Mouse (Mus musculus) intestine, embryonic 16.5 days (tissue): ENCODE measurements around the gene Pdlim5. TPM values are rescaled to one million over a fixed set of nuclear protein-coding genes. Genes with fewer than 3 reads are reported as not detected.

Source experiments
- ATAC-seq: fragments of 200-750 bp; cut with Nextera tagmentation; 2 replicates; pipeline ENCODE4 v1.8.0; 2017; ENCODE audit warnings: moderate TSS enrichment, moderate library complexity
- H3K27ac ChIP-seq: fragments of 300-500 bp; sonication (generic); 2 replicates; pipeline ENCODE4 v1.5.1; 2014; ENCODE audit warnings: mild to moderate bottlenecking, low read length
- H3K27me3 ChIP-seq: fragments of 300-500 bp; sonication (generic); replicated peaks from 2 replicates; pipeline ENCODE4 v1.6.1; 2014; ENCODE audit warnings: low read length, control low read depth, mixed read lengths; ENCODE audit not compliant: control insufficient read depth, insufficient read depth
- H3K36me3 ChIP-seq: fragments of 300-500 bp; sonication (generic); 2 replicates; pipeline ENCODE4 v1.6.1; 2014; ENCODE audit warnings: low read length, control low read depth; ENCODE audit not compliant: control insufficient read depth, insufficient read depth
- H3K4me1 ChIP-seq: fragments of 300-500 bp; sonication (generic); 2 replicates; pipeline ENCODE4 v1.6.1; 2014; ENCODE audit warnings: low read length, control low read depth, mixed read lengths; ENCODE audit not compliant: control insufficient read depth, insufficient read depth
- H3K4me2 ChIP-seq: fragments of 300-500 bp; sonication (generic); 2 replicates; pipeline ENCODE4 v1.6.1; 2014; ENCODE audit warnings: low read depth, low read length, control low read depth
- H3K4me3 ChIP-seq: fragments of 300-500 bp; sonication (generic); 2 replicates; pipeline ENCODE4 v1.5.1; 2014; ENCODE audit warnings: mild to moderate bottlenecking, low read length
- H3K9ac ChIP-seq: fragments of 300-500 bp; sonication (generic); 2 replicates; pipeline ENCODE4 v1.6.1; 2014; ENCODE audit warnings: low read depth, low read length
- H3K9me3 ChIP-seq: fragments of 300-500 bp; sonication (generic); 2 replicates; pipeline ENCODE4 v1.6.1; 2016; ENCODE audit warnings: low read length, control low read depth; ENCODE audit not compliant: control insufficient read depth
- WGBS: fragments of 180-500 bp; shearing (Covaris S2); extraction: QIAGEN DNeasy Blood & Tissue Kit; methylation state at CpG from one replicate; pipeline ENCODE4 v1.1.7; 2014; 5-methylcytosine and 5-hydroxymethylcytosine counted together
- polyA plus RNA-seq: library from polyadenylated mRNA; unstranded; fragments of >200 nt; fragmentation: Nextera tagmentation; extraction: Ambion mirVana; gene quantifications from 2 replicates; pipeline ENCODE4 v1.2.1, GENCODE M21; 2015

Gene Pdlim5
- polyA plus RNA-seq, 1 experiment from 2014 or later, result 35.7 TPM

GRCm38 (mm10) chr3:142385690-142386089 is 9.8 kb downstream of the Pdlim5 start:
- Histone ChIP-seq H3K27ac (no peak overlapping the region), H3K4me3 (no peak overlapping the region), H3K4me1 (peaks cover 9% of the 10 kb centered on the region; the same call in 1 of the 2 replicates), H3K4me2 (no peak overlapping the region), H3K9me3 (no peaks in the 10 kb centered on the region), H3K36me3 (no peaks in the 10 kb centered on the region), H3K27me3 (no peaks in the 10 kb centered on the region), H3K9ac (no peak overlapping the region)
- ATAC-seq, result peak; percentile 72
- 65% methylated on average over 2 of the region's 2 CpGs for WGBS

DNA sequence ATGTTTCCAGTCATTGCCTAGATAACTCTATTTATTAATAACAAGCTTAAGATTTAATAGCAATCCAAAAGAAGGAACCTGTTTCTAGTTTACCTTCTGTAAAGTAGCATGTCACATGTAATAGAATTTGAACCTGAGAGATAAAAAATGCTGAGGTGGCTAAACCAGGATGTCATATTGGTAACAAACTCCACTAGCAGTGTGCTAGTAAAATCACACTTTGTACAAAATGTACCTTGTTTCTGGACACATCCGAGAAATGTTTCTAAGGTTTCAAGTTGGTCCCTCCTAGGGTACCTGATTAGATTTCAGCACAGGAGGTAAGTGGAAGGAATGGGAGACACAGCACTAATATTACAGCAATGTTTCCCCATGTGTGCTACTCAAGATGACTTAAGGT is 18.9 kb downstream of the Pdlim5 start:
- Histone ChIP-seq H3K9ac (no peak overlapping the region), H3K4me1 (peaks cover 5% of the 10 kb centered on the region), H3K4me3 (no peak overlapping the region), H3K27me3 (no peaks in the 10 kb centered on the region), H3K9me3 (no peaks in the 10 kb centered on the region), H3K4me2 (no peak overlapping the region), H3K36me3 (no peaks in the 10 kb centered on the region), H3K27ac (no peak overlapping the region)
- no peak for ATAC-seq
- 81% methylated on average over 1 of the region's 1 CpGs for WGBS

GRCm38 (mm10) chr3:142375106-142375505 is 20.4 kb downstream of the Pdlim5 start:
- Histone ChIP-seq H3K9me3 (no peaks in the 10 kb centered on the region), H3K9ac (no peak overlapping the region), H3K36me3 (no peaks in the 10 kb centered on the region), H3K27ac (no peak overlapping the region), H3K4me3 (no peak overlapping the region), H3K4me1 (peaks cover 5% of the 10 kb centered on the region), H3K4me2 (no peak overlapping the region), H3K27me3 (no peaks in the 10 kb centered on the region)
- 54% methylated on average over 1 of the region's 1 CpGs for WGBS
- 0 out of 2 replicates have a peak, but pooled peaks have one; percentile 63 for ATAC-seq

DNA sequence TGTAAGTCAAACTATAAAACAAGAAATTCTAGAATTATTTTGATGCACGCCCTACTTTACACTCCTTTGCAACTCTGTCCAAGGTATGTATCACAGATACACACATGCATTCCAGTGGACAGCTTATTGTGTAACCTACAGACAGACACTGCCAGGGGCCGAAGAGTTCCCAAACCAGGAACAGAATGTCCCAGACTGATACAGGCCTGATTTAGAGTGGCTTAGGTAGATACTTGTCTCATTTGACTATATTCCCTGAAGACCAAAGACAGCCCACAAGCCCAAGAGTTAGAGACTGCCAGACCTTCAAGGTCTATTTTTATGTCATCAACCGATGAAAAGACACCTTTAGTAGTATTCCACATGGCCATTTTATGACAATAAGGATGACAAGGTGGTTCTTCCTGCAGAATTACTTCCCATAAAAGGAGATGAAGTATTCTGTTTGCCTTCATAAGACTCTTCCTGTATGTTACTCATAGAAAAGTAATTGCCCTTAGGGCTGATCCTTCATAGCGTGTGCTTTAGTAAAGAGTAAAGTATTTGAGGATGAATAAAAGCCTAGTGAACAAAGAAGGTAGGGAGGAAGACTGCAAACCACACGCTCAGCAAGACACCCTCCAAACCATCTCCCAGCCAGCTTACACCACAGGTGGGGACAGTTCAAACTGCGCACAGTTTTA is 22.9 kb downstream of the Pdlim5 start:
- Histone ChIP-seq H3K9ac (no peak overlapping the region), H3K27ac (no peak overlapping the region), H3K27me3 (no peaks in the 10 kb centered on the region), H3K4me1 (peaks cover 5% of the 10 kb centered on the region), H3K4me2 (no peak overlapping the region), H3K4me3 (no peak overlapping the region), H3K36me3 (no peaks in the 10 kb centered on the region), H3K9me3 (no peaks in the 10 kb centered on the region)
- 93% methylated on average over 6 of the region's 6 CpGs for WGBS
- ATAC-seq, result no peak

- no peak overlapping the region for H3K4me3 ChIP-seq
- no peaks in the 10 kb centered on the region for H3K27me3 ChIP-seq
- no peak overlapping the region for H3K4me2 ChIP-seq
- H3K9ac ChIP-seq, result no peak overlapping the region
- H3K4me1 ChIP-seq, result no peaks in the 10 kb centered on the region
- no peaks in the 10 kb centered on the region for H3K36me3 ChIP-seq
- 76% methylated on average over 9 of the region's 9 CpGs for WGBS
- no peak for ATAC-seq
- no peaks in the 10 kb centered on the region for H3K9me3 ChIP-seq
- no peak overlapping the region for H3K27ac ChIP-seq
These were observed 27.1 kb downstream of the Pdlim5 start for GRCm38 (mm10) chr3:142368411-142368810.

DNA sequence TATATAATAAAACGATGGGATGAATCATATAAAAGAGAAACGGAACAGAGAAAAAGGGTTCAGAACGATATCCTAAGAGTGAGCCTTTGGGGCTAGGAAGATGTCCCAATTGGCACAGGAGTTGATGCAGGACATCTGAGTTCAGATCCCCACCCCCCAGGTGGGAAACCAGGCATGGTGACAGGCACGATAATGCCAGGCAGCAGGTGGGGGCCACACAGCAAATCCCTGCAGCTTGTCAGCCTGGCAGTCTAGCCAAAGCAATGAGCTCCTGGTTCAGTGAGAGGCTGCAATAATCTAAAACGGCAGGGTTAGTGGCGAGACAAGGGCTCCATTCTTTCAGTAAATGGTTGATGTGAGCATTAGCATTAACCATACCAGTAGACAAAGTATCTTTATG is 33.4 kb downstream of the Pdlim5 start:
- Histone ChIP-seq H3K9ac (no peak overlapping the region), H3K27me3 (no peaks in the 10 kb centered on the region), H3K4me1 (no peaks in the 10 kb centered on the region), H3K27ac (no peak overlapping the region), H3K4me2 (no peak overlapping the region), H3K9me3 (no peaks in the 10 kb centered on the region), H3K36me3 (no peaks in the 10 kb centered on the region), H3K4me3 (no peak overlapping the region)
- no peak for ATAC-seq
- 75% methylated on average over 6 of the region's 6 CpGs for WGBS

GRCm38 (mm10) chr3:142358951-142359350 is 36.5 kb downstream of the Pdlim5 start:
- H3K9ac ChIP-seq, result no peak overlapping the region
- no peaks in the 10 kb centered on the region for H3K9me3 ChIP-seq
- H3K27me3 ChIP-seq, result no peaks in the 10 kb centered on the region
- no peak overlapping the region for H3K27ac ChIP-seq
- no peaks in the 10 kb centered on the region for H3K36me3 ChIP-seq
- no peak overlapping the region for H3K4me3 ChIP-seq
- no peaks in the 10 kb centered on the region for H3K4me1 ChIP-seq
- H3K4me2 ChIP-seq, result no peak overlapping the region
- ATAC-seq, result no peak

DNA sequence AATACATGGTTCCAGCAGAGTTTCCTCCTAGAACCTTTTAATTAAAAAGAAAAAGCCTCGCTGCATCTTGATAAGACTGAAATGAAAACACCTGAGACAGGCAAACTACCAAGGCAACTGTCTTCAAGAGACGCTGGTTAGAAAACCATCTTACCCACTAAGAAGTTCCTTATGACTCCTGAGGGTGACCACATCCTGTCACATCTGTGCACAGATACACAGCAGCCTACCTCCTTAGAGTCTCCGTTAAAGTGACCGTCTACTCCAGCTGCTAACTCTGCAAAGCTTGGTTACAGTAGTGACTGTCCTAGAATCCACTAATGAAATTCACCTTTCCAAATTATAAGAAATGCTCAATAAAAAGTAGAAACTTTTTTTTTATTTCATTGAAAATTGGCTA is 38.8 kb downstream of the Pdlim5 start:
- Histone ChIP-seq H3K4me1 (no peaks in the 10 kb centered on the region), H3K9ac (no peak overlapping the region), H3K27me3 (no peaks in the 10 kb centered on the region), H3K36me3 (no peaks in the 10 kb centered on the region), H3K4me3 (no peak overlapping the region), H3K4me2 (no peak overlapping the region), H3K9me3 (no peaks in the 10 kb centered on the region), H3K27ac (no peak overlapping the region)
- ATAC-seq, result no peak
- WGBS, result 87% methylated on average over 4 of the region's 4 CpGs

DNA sequence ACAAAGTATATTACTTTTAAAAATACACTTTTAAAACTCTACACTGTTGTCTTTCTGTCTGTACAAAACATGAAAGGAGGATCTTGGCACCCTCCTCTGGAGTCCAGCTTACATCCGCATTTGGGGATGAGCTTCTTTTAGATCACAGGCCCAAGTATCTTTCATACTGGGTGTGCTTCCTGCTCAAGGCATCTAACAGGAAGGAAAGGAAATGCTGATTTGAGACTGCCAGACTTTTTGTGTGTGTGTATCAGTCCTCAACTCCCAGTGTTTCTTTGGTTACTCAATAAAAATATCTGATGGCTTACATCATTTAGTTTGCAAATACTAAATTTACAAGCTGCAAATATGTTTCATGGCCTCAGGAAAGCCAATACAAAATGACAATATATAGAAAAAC is 42.3 kb downstream of the Pdlim5 start:
- ATAC-seq, result no peak
- 80% methylated on average over 1 of the region's 1 CpGs for WGBS
- Histone ChIP-seq H3K27me3 (no peaks in the 10 kb centered on the region), H3K36me3 (no peaks in the 10 kb centered on the region), H3K4me1 (peaks cover 5% of the 10 kb centered on the region), H3K9ac (no peak overlapping the region), H3K9me3 (no peaks in the 10 kb centered on the region), H3K4me2 (no peak overlapping the region), H3K27ac (no peak overlapping the region), H3K4me3 (no peak overlapping the region)

GRCm38 (mm10) chr3:142350513-142350912 is 45.0 kb downstream of the Pdlim5 start:
- no peaks in the 10 kb centered on the region for H3K27me3 ChIP-seq
- no peak for ATAC-seq
- WGBS, result 57% methylated on average over 3 of the region's 3 CpGs

More at GRCm38 (mm10) chr3:142350513-142350912, 45.0 kb downstream of the Pdlim5 start:
- Histone ChIP-seq H3K36me3 (no peaks in the 10 kb centered on the region), H3K4me1 (peaks cover 5% of the 10 kb centered on the region), H3K9ac (no peak overlapping the region), H3K9me3 (no peaks in the 10 kb centered on the region), H3K4me2 (no peak overlapping the region), H3K4me3 (no peak overlapping the region), H3K27ac (no peak overlapping the region)
